Mouse (Mus musculus): ENCODE results near the gene Esr2.
"Not testable (repeated sequence)": the region's sequence is repeated elsewhere in the genome, so short reads cannot be mapped to it uniquely, and the experiment has no call there.

Gene Esr2

GRCm38 (mm10) chr12:76177000-76177863 is at the start of gene Esr2:
Gene Esr2 (minus strand): TSS chr12:76177259.
- peak in 1 of 2 experiments; percentile 39 for DNase-seq

- DNase-seq = not testable (repeated sequence)
Observed at GRCm38 (mm10) chr12:76222104-76222503, 45.0 kb upstream of the Esr2 start.

GRCm38 (mm10) chr12:76216716-76217115 is 39.7 kb upstream of the Esr2 start:
- DNase-seq = no peak

GRCm38 (mm10) chr12:76215121-76215520 is 38.1 kb upstream of the Esr2 start:
- DNase-seq = no peak

GRCm38 (mm10) chr12:76209429-76209974 is 32.4 kb upstream of the Esr2 start:
- no peak for DNase-seq

GRCm38 (mm10) chr12:76200326-76200725 is 23.3 kb upstream of the Esr2 start:
- DNase-seq = no peak

GRCm38 (mm10) chr12:76197071-76197470 is 20.0 kb upstream of the Esr2 start:
- DNase-seq = no peak

- peak; percentile 79 to 83 for DNase-seq
Observed at GRCm38 (mm10) chr12:76196709-76197054, 19.6 kb upstream of the Esr2 start.

- peak; percentile 83 for DNase-seq
Observed at GRCm38 (mm10) chr12:76195912-76196708, 19.1 kb upstream of the Esr2 start.

GRCm38 (mm10) chr12:76194526-76194925 is 17.5 kb upstream of the Esr2 start:
- DNase-seq = no peak

- DNase-seq = peak; percentile 16 to 29
Observed at GRCm38 (mm10) chr12:76190940-76191339, 13.9 kb upstream of the Esr2 start.

GRCm38 (mm10) chr12:76187849-76188248 is 10.8 kb upstream of the Esr2 start:
- DNase-seq = peak; percentile 50 to 56

- no peak for DNase-seq
Observed at GRCm38 (mm10) chr12:76186473-76186872, 9.4 kb upstream of the Esr2 start.

GRCm38 (mm10) chr12:76185167-76185816 is 8.2 kb upstream of the Esr2 start:
- no peak for DNase-seq

- no peak for DNase-seq
Observed at GRCm38 (mm10) chr12:76184271-76184670, 7.2 kb upstream of the Esr2 start.

GRCm38 (mm10) chr12:76182831-76183230 is 5.8 kb upstream of the Esr2 start:
- no peak for DNase-seq

- no peak for DNase-seq
Observed at GRCm38 (mm10) chr12:76181471-76181870, 4.4 kb upstream of the Esr2 start.

- no peak for DNase-seq
Observed at GRCm38 (mm10) chr12:76180442-76180841, 3.4 kb upstream of the Esr2 start.

GRCm38 (mm10) chr12:76179527-76179926 is 2.5 kb upstream of the Esr2 start:
- DNase-seq = no peak

- DNase-seq = no peak
Observed at GRCm38 (mm10) chr12:76179051-76179450, 2.0 kb upstream of the Esr2 start.

- peak; percentile 80 to 87 for DNase-seq
Observed at GRCm38 (mm10) chr12:76177864-76178518, 932 bp upstream of the Esr2 start.

GRCm38 (mm10) chr12:76165641-76166040 is 11.4 kb downstream of the Esr2 start:
- DNase-seq = no peak

GRCm38 (mm10) chr12:76152389-76152788 is 24.7 kb downstream of the Esr2 start:
- DNase-seq = peak; percentile 24 to 34
